Mouse (Mus musculus) lung, embryonic 16.5 days (tissue): ENCODE data around the gene Tubgcp5. TPM values are rescaled to one million over a fixed set of nuclear protein-coding genes. Genes with fewer than 3 reads are reported as not detected.

Experiments
- ATAC-seq: fragments of 200-750 bp; cut with Nextera tagmentation; 2 replicates; pipeline ENCODE4 v1.8.0; 2017; ENCODE audit warnings: low read depth, mild to moderate bottlenecking, moderate library complexity
- H3K27ac ChIP-seq: fragments of 300-500 bp; sonication (generic); 2 replicates; pipeline ENCODE4 v1.5.1; 2014; ENCODE audit warnings: mild to moderate bottlenecking, control low read depth, low read length
- H3K27me3 ChIP-seq: fragments of 300-500 bp; sonication (generic); 2 replicates; pipeline ENCODE4 v1.6.1; 2014; ENCODE audit warnings: low read depth, low read length, mixed read lengths; ENCODE audit not compliant: control insufficient read depth, insufficient read depth
- H3K36me3 ChIP-seq: fragments of 300-500 bp; sonication (generic); 2 replicates; pipeline ENCODE4 v1.6.1; 2014; ENCODE audit warnings: low read length; ENCODE audit not compliant: control insufficient read depth, insufficient read depth
- H3K4me1 ChIP-seq: fragments of 300-500 bp; sonication (generic); replicated peaks from 2 replicates; pipeline ENCODE4 v1.6.1; 2014; ENCODE audit warnings: low read length, mixed read lengths; ENCODE audit not compliant: control insufficient read depth, insufficient read depth
- H3K4me2 ChIP-seq: fragments of 300-500 bp; sonication (generic); 2 replicates; pipeline ENCODE4 v1.6.1; 2014; ENCODE audit warnings: low read depth, low read length, control low read depth
- H3K4me3 ChIP-seq: fragments of 300-500 bp; sonication (generic); 2 replicates; pipeline ENCODE4 v1.5.1; 2014; ENCODE audit warnings: mild to moderate bottlenecking, low read length, control low read depth
- H3K9ac ChIP-seq: fragments of 300-500 bp; sonication (generic); 2 replicates; pipeline ENCODE4 v1.6.1; 2014; ENCODE audit warnings: low read length, control low read depth
- H3K9me3 ChIP-seq: fragments of 300-500 bp; sonication (generic); 2 replicates; pipeline ENCODE4 v1.6.1; 2016; ENCODE audit warnings: low read length; ENCODE audit not compliant: control insufficient read depth
- WGBS: fragments of 180-500 bp; shearing (Covaris S2); extraction: QIAGEN DNeasy Blood & Tissue Kit; methylation state at CpG from one replicate; pipeline ENCODE4 v1.1.7; 2014; 5-methylcytosine and 5-hydroxymethylcytosine counted together
- polyA plus RNA-seq: library from polyadenylated mRNA; unstranded; fragments of >200 nt; fragmentation: Nextera tagmentation; extraction: Ambion mirVana; gene quantifications from 2 replicates; pipeline ENCODE4 v1.2.1, GENCODE M21; 2015

Tubgcp5 gene
- polyA plus RNA-seq, 1 experiment from 2014 or later = 28.5 TPM

- H3K4me3 ChIP-seq = no peak overlapping the region
- no peak overlapping the region for H3K27ac ChIP-seq
- ATAC-seq = peak; percentile 73
- H3K27me3 ChIP-seq = no peaks in the 10 kb centered on the region
- no peaks in the 10 kb centered on the region for H3K9me3 ChIP-seq
- no peak overlapping the region for H3K9ac ChIP-seq
- H3K36me3 ChIP-seq = peaks cover 52% of the 10 kb centered on the region
- H3K4me2 ChIP-seq = no peak overlapping the region
- H3K4me1 ChIP-seq = no peaks in the 10 kb centered on the region
- WGBS = 75% methylated on average over 10 of the region's 10 CpGs
Observed at GRCm38 (mm10) chr7:55877721-55878120, 83.8 kb downstream of the Tubgcp5 start.

- H3K4me1 ChIP-seq = no peaks in the 10 kb centered on the region
- H3K27me3 ChIP-seq = no peaks in the 10 kb centered on the region
- no peak overlapping the region for H3K27ac ChIP-seq
- ATAC-seq = no peak
- whole genome bisulfite sequencing = 82% methylated on average over 9 of the region's 9 CpGs
- H3K4me2 ChIP-seq = no peak overlapping the region
- H3K36me3 ChIP-seq = peaks cover 29% of the 10 kb centered on the region
- H3K4me3 ChIP-seq = no peak overlapping the region
- H3K9me3 ChIP-seq = no peaks in the 10 kb centered on the region
- no peak overlapping the region for H3K9ac ChIP-seq
Observed at GRCm38 (mm10) chr7:55880882-55881281, 86.9 kb downstream of the Tubgcp5 start.

Other genes with a start within 250 kb of the Tubgcp5 start
- 0.25 and 0.33 TPM in 2 replicates for gene Siglech, start 26.0 kb upstream of the Tubgcp5 start, polyA plus RNA-seq
- 117 and 121 TPM in 2 replicates for gene Cyfip1, start 47.6 kb downstream of the Tubgcp5 start, polyA plus RNA-seq
- 38.3 and 42.5 TPM in 2 replicates for gene Nipa2, start 168.3 kb downstream of the Tubgcp5 start, polyA plus RNA-seq
- gene Nipa1, start 225.8 kb downstream of the Tubgcp5 start, polyA plus RNA-seq = 5.9 and 6.7 TPM in 2 replicates